Mouse (Mus musculus) common myeloid progenitor, adult 5-6 weeks (primary cell): ENCODE results near the gene Tarbp1. TPM values are rescaled to one million over a fixed set of nuclear protein-coding genes. Genes with fewer than 3 reads are reported as not detected.
"Not testable (repeated sequence)": the region's sequence is repeated elsewhere in the genome, so short reads cannot be mapped to it uniquely, and the experiment has no call there.

Experiments used
- ATAC-seq: replicated peaks from 2 replicates; pipeline ENCODE4 v1.8.0; 2016; ENCODE audit warnings: low read depth, mild to moderate bottlenecking, moderate TSS enrichment, inconsistent platforms; ENCODE audit not compliant: poor library complexity, severe bottlenecking
- total RNA-seq: library from RNA; stranded (forward); fragments of 200-1000, 187-1606 nt; gene quantifications from 2 replicates; pipeline ENCODE4 v1.2.3, GENCODE M21; 2017

Tarbp1 gene
- total RNA-seq, 1 experiment from 2014 or later, result 16.4 TPM

DNA sequence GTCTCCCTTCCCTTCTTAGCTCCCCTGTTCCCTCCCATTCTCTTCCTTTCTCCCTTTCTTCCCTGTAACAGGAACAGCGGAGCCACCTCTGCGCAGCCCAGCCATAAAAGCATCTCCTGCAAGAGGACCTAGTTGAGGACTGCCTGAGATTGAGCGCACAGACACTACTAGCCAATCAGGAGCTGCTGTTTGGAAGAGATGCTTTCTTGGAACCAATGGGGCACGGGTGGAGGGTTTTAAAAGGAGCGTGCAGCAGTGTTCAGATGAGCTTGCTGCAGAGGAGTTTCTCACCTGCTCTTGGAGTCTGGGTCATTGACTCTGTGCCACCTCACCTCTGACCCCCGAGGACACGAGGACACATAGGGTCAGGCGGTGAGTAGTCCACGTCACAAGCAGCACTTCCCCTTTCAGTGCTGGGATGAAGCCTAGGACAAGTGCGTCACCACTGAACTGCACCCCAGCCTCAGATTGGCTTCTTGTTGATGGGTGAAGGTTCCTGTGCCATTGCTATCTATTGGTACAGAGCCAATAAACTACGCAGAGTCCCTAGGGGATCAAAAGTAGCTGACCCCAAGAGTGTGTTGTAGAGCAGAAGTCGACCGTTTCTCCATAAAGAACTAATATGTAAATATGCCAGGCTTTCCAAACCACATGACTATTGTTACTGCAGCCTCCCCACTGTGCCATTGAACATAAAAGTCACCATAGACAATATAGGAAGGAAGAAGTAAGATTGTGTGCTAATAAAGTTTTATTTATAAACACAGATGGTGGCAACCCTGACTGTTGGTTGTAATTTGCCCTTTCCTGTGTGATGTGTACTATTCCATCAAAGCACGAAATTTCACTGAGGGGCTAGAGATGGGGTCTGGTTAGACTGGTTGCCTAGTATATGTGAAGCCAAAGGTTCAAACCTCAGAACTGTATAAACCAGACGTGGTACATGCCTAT, 19.6 kb upstream of the Tarbp1 start:
- peak; percentile 30; the same call in 1 of the 2 replicates for ATAC-seq

DNA sequence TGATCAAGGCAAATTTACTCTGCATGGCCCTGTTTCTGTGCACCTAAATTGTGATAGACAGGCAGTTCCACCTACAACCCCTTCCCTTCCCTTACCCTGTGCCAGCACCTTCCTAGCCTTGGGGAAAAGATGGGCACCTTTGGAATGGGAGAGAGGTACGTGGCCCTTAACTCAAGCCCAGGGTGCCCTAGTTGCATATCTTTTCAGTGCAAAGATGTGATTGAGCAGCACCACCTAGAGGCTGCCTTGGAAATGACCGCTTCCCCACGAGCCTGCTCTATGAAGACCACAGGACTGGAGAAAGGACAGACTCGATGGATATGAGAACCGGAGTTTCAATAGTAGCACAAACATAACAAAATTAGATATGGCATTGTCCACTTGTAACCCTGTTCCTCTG, 8.1 kb upstream of the Tarbp1 start:
- peak; percentile 86 for ATAC-seq

DNA sequence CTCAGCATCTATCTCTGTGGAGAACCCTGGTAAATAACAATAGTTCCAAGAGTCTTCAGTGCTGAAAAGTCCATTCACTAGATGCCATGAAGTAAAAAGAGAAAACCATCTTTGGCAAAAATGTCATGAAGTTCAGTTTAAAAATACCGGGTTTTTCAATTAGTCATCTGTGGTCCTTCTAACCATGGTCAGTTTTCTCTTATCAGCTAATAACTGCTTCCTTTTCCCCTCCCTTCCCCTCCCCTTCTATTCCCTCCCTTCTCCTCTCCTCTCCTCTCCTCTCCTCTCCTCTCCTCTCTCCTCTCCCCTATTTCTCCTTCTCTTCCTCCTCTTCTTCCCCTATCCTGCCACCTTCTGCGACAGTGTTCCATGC, 7.5 kb upstream of the Tarbp1 start:
- ATAC-seq, result no peak

GRCm38 (mm10) chr8:126481494-126482347, 6.9 kb upstream of the Tarbp1 start:
- ATAC-seq, result peak; percentile 79

DNA sequence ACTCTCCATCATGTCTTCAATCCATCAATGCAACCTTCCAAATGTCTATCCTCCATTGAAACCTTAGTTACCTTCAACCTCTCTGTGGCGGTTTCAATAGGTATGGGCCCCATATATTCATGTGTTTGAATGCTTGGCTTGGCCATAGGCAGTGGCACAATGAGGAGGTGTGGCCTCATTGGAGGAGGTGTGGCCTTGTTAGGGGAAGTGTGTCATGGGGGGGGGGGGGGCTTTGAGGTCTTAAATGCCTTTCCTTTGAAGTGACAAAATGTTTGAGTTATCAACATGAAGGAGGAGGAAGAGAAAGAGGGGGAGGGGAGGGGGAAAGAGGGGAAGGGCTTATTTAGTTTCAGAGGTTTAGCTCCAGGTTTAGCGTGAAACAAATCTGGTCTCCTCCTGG, 5.5 kb upstream of the Tarbp1 start:
- ATAC-seq, result no peak; the same call in 1 of the 2 replicates

GRCm38 (mm10) chr8:126478714-126479113, 3.8 kb upstream of the Tarbp1 start:
- ATAC-seq, result no peak

DNA sequence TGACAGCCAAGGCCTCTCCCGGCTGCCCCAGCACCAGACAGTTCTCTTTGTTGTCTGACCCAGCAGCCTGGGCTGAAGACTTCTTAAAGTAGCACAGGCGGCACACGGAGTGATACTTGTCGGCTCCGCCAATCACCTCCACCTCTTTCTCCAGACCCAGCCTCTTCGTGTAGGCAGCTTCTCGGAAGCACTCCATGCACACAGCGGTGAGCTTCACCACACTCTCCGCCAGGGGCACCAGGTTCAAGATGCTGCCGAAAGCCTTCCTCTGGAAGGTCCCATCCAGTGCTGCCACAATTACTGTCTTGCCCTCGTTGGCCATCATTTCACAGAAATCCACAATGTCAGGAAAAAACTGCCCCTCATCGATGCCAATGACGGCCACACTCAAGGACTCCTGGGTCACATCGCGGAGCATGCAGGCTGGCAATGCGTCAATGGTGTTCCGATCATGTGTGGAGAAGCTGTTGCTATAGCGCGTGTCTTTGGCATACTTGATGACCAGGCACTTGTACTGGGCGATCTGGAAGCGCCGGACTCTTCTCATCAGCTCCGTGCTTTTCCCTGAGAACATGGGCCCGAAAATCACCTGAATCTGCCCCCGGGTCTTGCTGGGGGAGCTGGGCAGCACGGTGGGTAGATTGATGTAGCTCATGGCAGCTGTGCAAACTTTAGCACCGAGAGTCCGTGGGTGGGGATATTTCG, 1.4 kb upstream of the Tarbp1 start:
- 0 out of 2 replicates have a peak, but pooled peaks have one; percentile 16 for ATAC-seq

GRCm38 (mm10) chr8:126475738-126476137, 873 bp upstream of the Tarbp1 start:
- ATAC-seq, result not testable (repeated sequence)

- peak; percentile 51 for ATAC-seq
Measured at GRCm38 (mm10) chr8:126473802-126474298, 1.0 kb downstream of the Tarbp1 start.

DNA sequence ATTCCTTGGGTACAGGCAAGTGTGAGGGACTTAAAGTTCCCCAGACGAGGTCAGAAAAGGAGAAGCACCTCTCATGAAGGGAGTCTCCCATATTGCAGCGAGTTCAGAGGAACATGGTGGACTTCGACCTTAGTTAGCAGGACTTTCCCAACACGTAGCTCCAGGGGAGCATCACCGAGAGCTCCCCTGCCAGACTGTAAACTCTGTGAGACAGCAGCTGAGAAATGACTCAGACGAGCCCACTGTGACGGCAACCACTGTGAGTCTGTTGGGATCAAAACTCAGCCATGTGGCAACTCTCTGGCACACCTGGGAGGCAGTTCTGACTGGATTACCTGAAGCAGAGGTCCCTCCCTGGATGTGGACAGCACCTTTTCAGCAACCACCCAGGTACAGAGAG, 10.8 kb downstream of the Tarbp1 start:
- no peak for ATAC-seq

DNA sequence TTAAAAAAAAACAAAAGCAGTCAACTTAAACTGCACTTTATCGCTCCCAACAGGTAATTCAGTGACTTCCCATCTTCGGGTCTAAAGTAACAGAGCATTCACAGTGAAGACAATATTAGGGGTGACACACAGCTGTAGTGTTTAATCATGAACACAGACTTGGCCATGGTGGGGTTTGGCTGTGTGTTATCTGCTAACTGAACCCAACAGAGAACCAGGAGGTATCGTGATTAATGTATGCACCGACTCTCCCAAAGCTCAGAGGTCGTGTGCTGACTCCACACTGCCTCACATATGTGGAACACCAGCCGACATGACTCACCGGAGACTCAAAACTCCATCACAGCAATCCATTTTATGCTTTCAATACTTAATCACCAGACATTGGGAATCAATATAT, 13.1 kb downstream of the Tarbp1 start:
- peak; percentile 60 for ATAC-seq

GRCm38 (mm10) chr8:126460274-126460673, 14.6 kb downstream of the Tarbp1 start:
- peak; percentile 64 for ATAC-seq

GRCm38 (mm10) chr8:126455383-126455782, 19.5 kb downstream of the Tarbp1 start:
- ATAC-seq, result no peak; the same call in 1 of the 2 replicates

DNA sequence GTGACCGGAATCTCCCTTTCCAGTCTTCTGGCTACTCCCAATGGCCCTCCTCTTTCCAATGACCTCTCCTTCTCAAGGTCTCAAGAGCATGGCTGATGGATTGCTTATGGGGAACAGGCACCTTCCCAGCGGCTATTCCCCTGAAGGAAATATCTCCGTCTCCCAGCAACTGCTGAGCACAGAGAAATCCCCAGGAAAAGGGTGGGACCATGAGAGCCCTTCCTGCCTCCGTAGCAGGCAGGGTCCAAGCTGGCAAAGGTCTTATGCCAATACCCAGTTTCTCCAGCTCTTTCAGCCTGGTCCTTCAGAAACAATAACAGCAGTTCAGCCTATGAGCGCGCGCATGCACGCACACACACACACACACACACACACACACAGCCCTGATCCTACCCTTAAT, 23.7 kb downstream of the Tarbp1 start:
- ATAC-seq, result no peak

DNA sequence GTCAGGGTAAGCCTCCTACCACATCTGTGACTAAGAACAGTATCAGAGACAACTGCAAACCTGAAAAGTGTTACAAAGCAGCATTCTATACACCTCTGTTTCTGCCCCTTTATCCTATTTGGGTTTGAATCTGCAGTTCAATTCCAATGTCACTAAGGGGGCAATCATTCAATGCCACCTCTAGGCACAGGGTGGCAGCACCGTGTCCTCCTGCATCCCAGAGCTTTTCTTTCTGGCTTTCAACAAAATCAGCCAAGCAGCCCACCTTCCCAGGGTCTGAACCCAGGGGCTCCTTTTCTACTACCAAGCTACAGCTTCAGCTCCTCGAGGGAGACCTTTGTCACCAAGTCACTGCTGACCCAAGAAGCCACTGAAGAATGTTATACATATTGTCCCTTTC, 35.9 kb downstream of the Tarbp1 start:
- no peak for ATAC-seq

GRCm38 (mm10) chr8:126433827-126434226, 41.0 kb downstream of the Tarbp1 start:
- ATAC-seq, result no peak

GRCm38 (mm10) chr8:126429635-126430034, 45.2 kb downstream of the Tarbp1 start:
- ATAC-seq, result no peak

- no peak for ATAC-seq
Measured at GRCm38 (mm10) chr8:126424946-126425345, 49.9 kb downstream of the Tarbp1 start.

DNA sequence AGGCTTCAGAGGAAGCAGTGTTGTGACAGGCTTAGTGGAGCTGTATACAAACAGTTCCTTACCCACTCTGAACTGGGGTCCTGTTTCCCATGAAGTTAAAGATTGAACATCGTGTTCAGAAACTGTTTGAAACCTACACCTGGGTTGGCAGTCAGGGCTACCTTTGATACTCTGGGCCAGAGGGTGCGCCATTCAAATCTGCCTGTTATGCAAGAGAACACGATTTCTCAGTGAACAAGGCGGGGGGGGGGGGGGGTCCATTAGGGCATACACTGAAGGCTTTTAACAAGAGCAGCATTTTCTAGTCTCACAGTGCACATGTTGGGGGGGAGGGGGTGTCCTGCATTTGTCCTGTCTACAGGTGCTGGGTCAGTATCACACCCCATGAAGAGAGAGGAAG, 50.7 kb downstream of the Tarbp1 start:
- ATAC-seq, result no peak

GRCm38 (mm10) chr8:126422920-126423300, 52.0 kb downstream of the Tarbp1 start:
- peak; percentile 30 for ATAC-seq
